Mouse (Mus musculus): ENCODE measurements around the gene Yaf2.
"Not testable (repeated sequence)": the region's sequence is repeated elsewhere in the genome, so short reads cannot be mapped to it uniquely, and the experiment has no call there.

Gene Yaf2

DNA sequence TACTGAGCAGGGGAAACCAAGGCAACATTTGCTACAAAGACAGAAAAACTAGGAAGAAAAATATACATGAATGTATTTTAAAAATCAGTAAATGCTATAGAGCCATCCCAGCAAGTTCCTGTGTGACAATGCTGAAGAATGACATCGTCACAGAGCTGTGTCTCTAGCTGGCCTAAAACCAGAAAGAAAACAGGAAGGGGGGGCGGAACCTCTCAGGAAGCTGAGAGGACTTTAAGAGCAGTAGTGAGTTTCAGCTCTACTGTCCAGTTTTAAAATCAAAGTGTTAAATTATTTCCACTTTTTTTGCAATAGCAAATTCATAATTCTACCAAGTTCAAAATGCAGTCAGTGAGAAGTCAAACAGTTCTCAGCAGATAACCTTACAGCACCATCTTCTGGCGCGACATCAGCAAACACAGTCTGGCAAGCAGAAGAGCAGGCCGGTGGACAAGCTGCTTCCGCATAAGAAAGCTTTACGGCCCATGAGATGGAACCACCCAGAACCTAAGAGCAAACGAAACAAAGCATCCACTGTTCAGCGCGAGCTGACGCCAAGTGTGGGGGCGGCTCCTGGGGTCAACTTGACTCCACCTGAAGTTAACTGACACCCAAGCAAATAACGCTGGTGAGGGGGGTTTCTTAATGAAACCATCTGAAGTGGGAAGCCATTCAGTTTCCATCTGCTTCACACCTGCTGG, 85.0 kb downstream of the Yaf2 start:
- peak in 1 of 2 experiments; percentile 46 for DNase-seq (ENCODE audit: low spot score in 2 of 2)

DNA sequence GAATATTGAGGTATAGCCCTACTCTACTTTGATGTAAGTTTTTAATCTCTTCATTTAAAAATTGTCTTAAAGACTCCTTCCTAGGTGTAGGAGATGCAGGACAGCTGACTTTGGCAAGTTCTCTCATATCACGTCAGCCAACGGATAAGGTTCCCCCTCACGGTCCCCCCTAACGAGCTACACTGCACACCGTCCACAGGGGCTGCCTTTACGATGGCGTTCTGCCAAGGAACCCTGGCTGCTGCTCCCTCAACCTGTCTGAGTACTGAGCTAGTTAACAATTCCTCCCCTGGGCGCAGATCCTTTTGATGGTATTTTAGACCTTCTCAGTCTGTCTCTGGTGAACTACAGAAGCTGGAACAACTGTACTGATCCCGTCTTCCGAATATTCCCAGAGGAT, 93.5 kb downstream of the Yaf2 start:
- DNase-seq (ENCODE audit: low spot score in 2 of 2), result no peak

DNA sequence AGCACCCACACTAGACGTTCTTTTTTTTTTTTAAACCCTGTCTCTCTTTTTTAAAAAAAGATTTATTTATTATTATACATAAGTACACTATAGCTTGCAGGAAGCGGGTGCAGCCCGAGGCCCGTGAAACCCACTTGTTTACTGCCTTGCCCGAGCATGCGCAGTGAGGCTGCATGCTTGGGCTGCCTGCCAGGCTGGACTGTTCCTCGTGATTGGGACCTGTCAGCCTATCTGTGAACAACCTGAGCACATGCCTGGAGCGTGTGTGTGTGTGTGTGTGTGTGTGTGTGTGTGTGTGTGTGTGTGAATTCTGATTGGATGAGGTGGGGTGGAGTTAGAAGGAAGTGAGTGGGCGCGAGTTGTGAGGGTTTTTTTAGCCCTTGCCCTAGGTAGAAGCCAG, 100.3 kb downstream of the Yaf2 start:
- DNase-seq (ENCODE audit: low spot score in 2 of 2), result not testable (repeated sequence)
